Mouse (Mus musculus): ENCODE measurements around the gene Lrsam1. TPM values are rescaled to one million over a fixed set of nuclear protein-coding genes. Genes with fewer than 3 reads are reported as not detected.
A peak's percentile ranks its signal among the peaks of the same experiment; 100 is the strongest.

Lrsam1 gene
- polyA plus RNA-seq, 1 experiment from 2014 or later: 4.3 TPM

DNA sequence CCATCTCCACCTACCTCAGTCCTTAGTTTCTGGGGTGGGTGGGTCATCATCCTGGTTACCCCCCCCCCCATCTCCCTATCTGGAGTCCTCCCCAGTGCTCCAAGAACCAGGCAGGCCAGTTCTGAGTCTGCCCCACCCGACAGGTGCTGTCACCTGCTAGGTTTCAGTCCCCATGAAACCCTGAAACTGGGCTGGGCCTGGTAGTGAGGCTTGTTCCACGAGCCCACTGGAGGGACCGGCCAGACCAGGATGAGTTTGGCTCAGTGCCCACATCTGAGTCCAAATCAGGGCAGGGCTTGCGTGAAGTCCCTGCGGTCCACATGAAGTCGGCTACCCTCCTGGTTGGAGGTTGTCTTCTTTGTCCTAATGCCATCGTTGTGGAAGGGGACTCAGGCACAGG lies 62.4 kb downstream of the Lrsam1 start:
- Histone ChIP-seq H3K9me3 (ENCODE audit: control insufficient read depth) (no peaks in the 10 kb centered on the region), H3K36me3 (ENCODE audit: control insufficient read depth, insufficient read depth) (no peaks in the 10 kb centered on the region; the same call in 1 of the 2 replicates), H3K9ac (ENCODE audit: low read depth, low read length) (no peak overlapping the region), H3K27me3 (replicated peaks; ENCODE audit: control insufficient read depth, insufficient read depth, low read length) (no peaks in the 10 kb centered on the region), H3K27ac (ENCODE audit: low read depth, low read length) (no peak overlapping the region), H3K4me3 (ENCODE audit: low read depth, low read length) (no peak overlapping the region), H3K4me1 (replicated peaks; ENCODE audit: control insufficient read depth, insufficient read depth, low read length) (peaks cover 12% of the 10 kb centered on the region; the same call in 1 of the 2 replicates), H3K4me2 (replicated peaks; ENCODE audit: low read depth) (no peak overlapping the region)
- WGBS: 28% methylated on average over 7 of the region's 7 CpGs
- peak; percentile 31; the same call in 1 of the 2 replicates for ATAC-seq
- no peak for TF ChIP-seq CTCF (IDR thresholded peaks at IDR 0.05; ENCODE audit: low read depth)

DNA sequence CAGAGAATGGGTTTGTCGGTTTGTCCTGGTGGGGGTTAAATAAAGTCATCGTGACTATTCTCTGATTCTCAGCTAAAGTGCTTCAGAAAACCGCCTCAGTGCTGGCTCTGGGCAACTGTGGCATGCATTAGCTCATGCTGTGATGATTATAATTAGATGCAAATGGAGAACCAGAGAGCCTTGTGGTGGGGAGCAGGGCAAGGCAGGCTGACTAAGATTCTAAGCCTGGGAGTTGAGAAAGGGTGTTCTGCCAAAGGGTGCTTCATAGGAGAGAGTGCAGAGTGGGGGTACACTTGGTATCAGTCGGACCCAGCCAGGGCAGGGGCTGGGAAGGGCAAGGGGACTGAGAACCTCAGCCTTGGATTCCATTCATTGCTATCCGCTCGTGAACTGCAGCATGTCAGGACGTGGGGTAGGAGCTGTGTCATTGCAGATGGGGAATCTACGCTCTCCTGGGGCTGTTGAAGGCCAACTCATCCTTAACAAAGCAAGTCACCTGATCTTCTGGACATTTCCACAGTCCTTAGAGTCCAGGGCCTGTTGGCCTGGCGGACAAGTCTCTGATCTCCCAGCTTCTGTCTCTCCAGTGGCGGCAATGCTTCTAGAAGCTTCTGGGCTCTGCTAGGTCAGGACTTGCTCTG lies 64.8 kb downstream of the Lrsam1 start:
- 48% methylated on average over 10 of the region's 10 CpGs for WGBS
- H3K9ac ChIP-seq (ENCODE audit: low read depth, low read length): no peak overlapping the region
- H3K4me3 ChIP-seq (ENCODE audit: low read depth, low read length): no peak overlapping the region
- H3K36me3 ChIP-seq (ENCODE audit: control insufficient read depth, insufficient read depth): no peaks in the 10 kb centered on the region; the same call in 1 of the 2 replicates
- H3K4me1 ChIP-seq (replicated peaks; ENCODE audit: control insufficient read depth, insufficient read depth, low read length): peaks cover 13% of the 10 kb centered on the region; the same call in 1 of the 2 replicates
- no peaks in the 10 kb centered on the region for H3K27me3 ChIP-seq (replicated peaks; ENCODE audit: control insufficient read depth, insufficient read depth, low read length)
- H3K27ac ChIP-seq (ENCODE audit: low read depth, low read length): no peak overlapping the region
- H3K9me3 ChIP-seq (ENCODE audit: control insufficient read depth): no peaks in the 10 kb centered on the region
- ATAC-seq: no peak
- H3K4me2 ChIP-seq (replicated peaks; ENCODE audit: low read depth): peak overlapping the region; percentile 35; the same call in 1 of the 2 replicates
- no peak for TF ChIP-seq CTCF (IDR thresholded peaks at IDR 0.05; ENCODE audit: low read depth)

DNA sequence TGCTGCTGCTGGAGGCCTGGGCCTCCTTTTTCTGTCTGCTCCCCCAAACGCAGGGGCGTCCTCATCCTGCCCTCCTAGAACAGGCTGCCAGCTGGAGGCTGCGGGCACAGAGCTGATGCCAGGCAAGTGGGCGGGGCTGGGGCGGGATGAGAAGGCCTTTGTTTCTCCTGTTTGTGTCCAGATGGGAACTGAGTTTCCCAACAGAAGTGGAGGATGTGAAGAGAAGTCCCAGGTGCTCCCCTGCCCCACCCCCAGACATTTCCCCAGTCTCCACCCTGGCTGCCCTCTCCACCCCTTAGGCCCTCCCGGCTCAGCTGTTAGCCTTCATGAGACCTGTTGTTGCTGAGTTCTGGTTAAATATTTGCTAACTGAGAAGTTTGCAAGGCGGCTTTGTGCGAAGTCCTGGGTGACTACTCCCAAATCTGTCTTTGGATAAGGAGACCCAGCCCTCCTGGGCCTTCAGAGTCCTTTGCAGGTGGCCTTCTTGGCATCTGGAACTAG lies 65.8 kb downstream of the Lrsam1 start:
- H3K9ac ChIP-seq (ENCODE audit: low read depth, low read length): no peak overlapping the region
- H3K4me2 ChIP-seq (replicated peaks; ENCODE audit: low read depth): peak overlapping the region; percentile 35; the same call in 1 of the 2 replicates
- no peaks in the 10 kb centered on the region for H3K27me3 ChIP-seq (replicated peaks; ENCODE audit: control insufficient read depth, insufficient read depth, low read length)

DNA sequence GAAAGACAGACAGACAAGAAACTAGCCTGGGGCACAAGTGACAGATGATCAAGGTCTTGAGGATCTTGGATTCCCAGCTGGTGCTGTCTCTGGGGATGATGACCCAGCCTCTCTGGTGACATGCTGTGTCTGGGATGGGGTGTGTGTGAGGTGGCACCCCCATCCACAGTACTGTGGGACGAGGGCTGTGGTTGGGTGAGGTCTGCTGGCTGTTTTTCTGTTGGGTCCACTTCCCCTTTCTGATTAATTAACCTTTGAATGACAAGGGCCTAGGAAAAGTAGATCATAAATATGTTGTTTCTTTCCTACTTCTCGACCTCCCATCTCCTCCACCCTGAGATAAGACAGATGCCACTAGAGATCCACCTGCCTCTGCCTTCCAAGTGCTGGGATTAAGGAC lies 67.3 kb downstream of the Lrsam1 start:
- Histone ChIP-seq H3K9me3 (ENCODE audit: control insufficient read depth) (no peaks in the 10 kb centered on the region), H3K4me2 (replicated peaks; ENCODE audit: low read depth) (no peak overlapping the region), H3K27me3 (replicated peaks; ENCODE audit: control insufficient read depth, insufficient read depth, low read length) (no peaks in the 10 kb centered on the region), H3K4me3 (ENCODE audit: low read depth, low read length) (no peak overlapping the region), H3K27ac (ENCODE audit: low read depth, low read length) (no peak overlapping the region), H3K36me3 (ENCODE audit: control insufficient read depth, insufficient read depth) (no peaks in the 10 kb centered on the region; the same call in 1 of the 2 replicates), H3K4me1 (replicated peaks; ENCODE audit: control insufficient read depth, insufficient read depth, low read length) (peaks cover 13% of the 10 kb centered on the region; the same call in 1 of the 2 replicates), H3K9ac (ENCODE audit: low read depth, low read length) (no peak overlapping the region)
- no peak for TF ChIP-seq CTCF (IDR thresholded peaks at IDR 0.05; ENCODE audit: low read depth)
- no peak for ATAC-seq
- 38% methylated on average over 2 of the region's 2 CpGs for WGBS

More for the DNA sequence above, 65.8 kb downstream of the Lrsam1 start:
- peaks cover 13% of the 10 kb centered on the region; the same call in 1 of the 2 replicates for H3K4me1 ChIP-seq (replicated peaks; ENCODE audit: control insufficient read depth, insufficient read depth, low read length)
- no peak for TF ChIP-seq CTCF (IDR thresholded peaks at IDR 0.05; ENCODE audit: low read depth)
- no peaks in the 10 kb centered on the region for H3K9me3 ChIP-seq (ENCODE audit: control insufficient read depth)
- H3K27ac ChIP-seq (ENCODE audit: low read depth, low read length): 0 out of 2 replicates have a peak overlapping the region, but pooled peaks have one; percentile 11
- ATAC-seq: peak; percentile 76
- H3K4me3 ChIP-seq (ENCODE audit: low read depth, low read length): no peak overlapping the region
- no peaks in the 10 kb centered on the region; the same call in 1 of the 2 replicates for H3K36me3 ChIP-seq (ENCODE audit: control insufficient read depth, insufficient read depth)
- 19% methylated on average over 5 of the region's 8 CpGs for WGBS

DNA sequence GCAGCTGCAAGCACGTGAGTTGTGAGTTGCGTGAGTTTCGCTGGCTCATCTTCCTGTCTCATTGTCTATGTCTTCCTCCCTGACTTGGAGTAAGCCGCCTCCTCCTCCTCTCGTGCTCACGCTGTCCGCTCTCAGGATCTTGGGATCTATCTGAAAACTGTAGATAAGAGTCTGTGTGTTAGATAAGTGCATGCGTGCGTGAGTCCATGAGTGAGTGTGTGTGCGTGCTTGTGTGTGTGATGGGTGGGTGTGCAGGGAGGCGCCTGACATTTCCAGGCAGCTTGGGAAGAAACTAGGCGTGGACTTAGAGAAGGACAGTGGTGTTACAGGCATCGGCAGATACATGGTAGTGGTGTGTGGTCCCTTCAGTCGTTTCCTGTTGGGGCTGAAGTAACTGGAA lies 68.9 kb downstream of the Lrsam1 start:
- H3K9me3 ChIP-seq (ENCODE audit: control insufficient read depth): no peaks in the 10 kb centered on the region
- H3K9ac ChIP-seq (ENCODE audit: low read depth, low read length): no peak overlapping the region
- peaks cover 12% of the 10 kb centered on the region for H3K4me1 ChIP-seq (replicated peaks; ENCODE audit: control insufficient read depth, insufficient read depth, low read length)
- no peak for TF ChIP-seq CTCF (IDR thresholded peaks at IDR 0.05; ENCODE audit: low read depth)
- no peak for ATAC-seq
- H3K27ac ChIP-seq (ENCODE audit: low read depth, low read length): no peak overlapping the region
- no peak overlapping the region for H3K4me2 ChIP-seq (replicated peaks; ENCODE audit: low read depth)
- H3K36me3 ChIP-seq (ENCODE audit: control insufficient read depth, insufficient read depth): no peaks in the 10 kb centered on the region; the same call in 1 of the 2 replicates
- 64% methylated on average over 14 of the region's 14 CpGs for WGBS
- no peak overlapping the region for H3K4me3 ChIP-seq (ENCODE audit: low read depth, low read length)
- no peaks in the 10 kb centered on the region for H3K27me3 ChIP-seq (replicated peaks; ENCODE audit: control insufficient read depth, insufficient read depth, low read length)

DNA sequence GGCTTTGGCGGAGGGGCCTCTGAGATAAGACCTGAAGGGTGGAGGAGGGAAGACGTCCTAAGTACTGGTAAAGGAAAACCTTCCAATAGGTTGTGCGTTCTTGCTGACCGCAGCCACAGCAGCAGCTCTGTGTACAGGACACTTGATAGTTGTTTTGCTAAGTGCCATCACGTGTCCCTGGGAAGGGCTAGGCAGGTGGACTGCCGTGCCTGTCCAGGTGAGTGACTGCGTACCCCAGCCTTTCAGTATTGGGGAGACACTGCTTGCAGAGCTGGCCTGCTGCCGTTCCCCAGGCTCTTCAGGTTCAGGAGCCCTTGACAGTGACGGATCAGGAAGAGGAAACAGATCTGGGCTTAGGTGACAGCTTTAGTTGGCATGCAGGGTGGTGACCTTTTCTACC lies 70.1 kb downstream of the Lrsam1 start:
- Histone ChIP-seq H3K4me1 (replicated peaks; ENCODE audit: control insufficient read depth, insufficient read depth, low read length) (peaks cover 6% of the 10 kb centered on the region), H3K4me3 (ENCODE audit: low read depth, low read length) (no peak overlapping the region), H3K9ac (ENCODE audit: low read depth, low read length) (no peak overlapping the region), H3K9me3 (ENCODE audit: control insufficient read depth) (no peaks in the 10 kb centered on the region), H3K36me3 (ENCODE audit: control insufficient read depth, insufficient read depth) (no peaks in the 10 kb centered on the region; the same call in 1 of the 2 replicates), H3K27ac (ENCODE audit: low read depth, low read length) (no peak overlapping the region), H3K4me2 (replicated peaks; ENCODE audit: low read depth) (0 out of 2 replicates have a peak overlapping the region, but pooled peaks have one; percentile 30), H3K27me3 (replicated peaks; ENCODE audit: control insufficient read depth, insufficient read depth, low read length) (no peaks in the 10 kb centered on the region)
- ATAC-seq: no peak
- no peak for TF ChIP-seq CTCF (IDR thresholded peaks at IDR 0.05; ENCODE audit: low read depth)
- 33% methylated on average over 9 of the region's 9 CpGs for WGBS

All from intestine, postnatal 0 days (tissue).